Mouse (Mus musculus): ENCODE data around the gene Tmem116.

Gene Tmem116

GRCm38 (mm10) chr5:121451644-121452025 is at the start of gene Tmem116:
Gene Tmem116, plus strand, starts transcription at chr5:121451893.
- DNase-seq (ENCODE audit: low spot score in 2 of 2): no peak

- DNase-seq (ENCODE audit: low spot score in 2 of 2): no peak
These were observed 43.8 kb upstream of the Tmem116 start for GRCm38 (mm10) chr5:121407856-121408255.

GRCm38 (mm10) chr5:121410975-121411374 is 40.7 kb upstream of the Tmem116 start:
- DNase-seq (ENCODE audit: low spot score in 2 of 2): no peak

- DNase-seq (ENCODE audit: low spot score in 2 of 2): no peak
These were observed 31.0 kb upstream of the Tmem116 start for GRCm38 (mm10) chr5:121420721-121421120.

GRCm38 (mm10) chr5:121422787-121423186 is 28.9 kb upstream of the Tmem116 start:
- DNase-seq (ENCODE audit: low spot score in 2 of 2): no peak

GRCm38 (mm10) chr5:121423297-121423696 is 28.4 kb upstream of the Tmem116 start:
- no peak for DNase-seq (ENCODE audit: low spot score in 2 of 2)

- no peak for DNase-seq (ENCODE audit: low spot score in 2 of 2)
These were observed 22.7 kb upstream of the Tmem116 start for GRCm38 (mm10) chr5:121428954-121429353.

- DNase-seq (ENCODE audit: low spot score in 2 of 2): no peak
These were observed 13.6 kb upstream of the Tmem116 start for GRCm38 (mm10) chr5:121438131-121438530.

GRCm38 (mm10) chr5:121438756-121439155 is 12.9 kb upstream of the Tmem116 start:
- no peak for DNase-seq (ENCODE audit: low spot score in 2 of 2)

GRCm38 (mm10) chr5:121443548-121443947 is 8.1 kb upstream of the Tmem116 start:
- no peak for DNase-seq (ENCODE audit: low spot score in 2 of 2)

GRCm38 (mm10) chr5:121444870-121445269 is 6.8 kb upstream of the Tmem116 start:
- DNase-seq (ENCODE audit: low spot score in 2 of 2): no peak

GRCm38 (mm10) chr5:121448450-121448849 is 3.2 kb upstream of the Tmem116 start:
- no peak for DNase-seq (ENCODE audit: low spot score in 2 of 2)

- DNase-seq (ENCODE audit: low spot score in 2 of 2): no peak
These were observed 1.7 kb upstream of the Tmem116 start for GRCm38 (mm10) chr5:121449976-121450375.

- no peak for DNase-seq (ENCODE audit: low spot score in 2 of 2)
These were observed 1.2 kb upstream of the Tmem116 start for GRCm38 (mm10) chr5:121450476-121450875.

- no peak for DNase-seq (ENCODE audit: low spot score in 2 of 2)
These were observed 490 bp upstream of the Tmem116 start for GRCm38 (mm10) chr5:121451203-121451602.

- peak; percentile 87 to 95 for DNase-seq (ENCODE audit: low spot score in 2 of 2)
These were observed 555 bp downstream of the Tmem116 start, which contains the start of gene Erp29 for GRCm38 (mm10) chr5:121452026-121452869. Gene Erp29, minus strand, starts transcription at chr5:121452506.

- no peak for DNase-seq (ENCODE audit: low spot score in 2 of 2)
These were observed 1.2 kb downstream of the Tmem116 start for GRCm38 (mm10) chr5:121452906-121453305.

GRCm38 (mm10) chr5:121453743-121454502 is 2.2 kb downstream of the Tmem116 start:
- no peak for DNase-seq (ENCODE audit: low spot score in 2 of 2)

- no peak for DNase-seq (ENCODE audit: low spot score in 2 of 2)
These were observed 2.8 kb downstream of the Tmem116 start for GRCm38 (mm10) chr5:121454503-121454782.

- DNase-seq (ENCODE audit: low spot score in 2 of 2): no peak
These were observed 4.0 kb downstream of the Tmem116 start for GRCm38 (mm10) chr5:121455510-121456265.

- no peak for DNase-seq (ENCODE audit: low spot score in 2 of 2)
These were observed 9.9 kb downstream of the Tmem116 start for GRCm38 (mm10) chr5:121461339-121462170.

GRCm38 (mm10) chr5:121462171-121462502 is 10.4 kb downstream of the Tmem116 start:
- no peak for DNase-seq (ENCODE audit: low spot score in 2 of 2)

Data from frontal cortex, postnatal 25 days (tissue).